Mouse (Mus musculus) forebrain, embryonic 13.5 days (tissue): ENCODE results near the gene Gm6904. TPM values are rescaled to one million over a fixed set of nuclear protein-coding genes. Genes with fewer than 3 reads are reported as not detected.

Experiments
- ATAC-seq: fragments of 200-750 bp; cut with Nextera tagmentation; 2 replicates; pipeline ENCODE4 v1.8.0; 2017
- H3K27ac ChIP-seq: fragments of 300-500 bp; sonication (generic); 2 replicates; pipeline ENCODE4 v1.5.1; 2015; ENCODE audit warnings: inconsistent platforms, mild to moderate bottlenecking, moderate library complexity
- H3K27me3 ChIP-seq: fragments of 300-500 bp; sonication (generic); 2 replicates; pipeline ENCODE4 v1.6.1; 2015; ENCODE audit warnings: mild to moderate bottlenecking, inconsistent platforms
- H3K36me3 ChIP-seq: fragments of 300-500 bp; sonication (generic); 2 replicates; pipeline ENCODE4 v1.6.1; 2015; ENCODE audit warnings: mild to moderate bottlenecking, inconsistent platforms; ENCODE audit not compliant: poor library complexity, severe bottlenecking
- H3K4me1 ChIP-seq: fragments of 300-500 bp; sonication (generic); 2 replicates; pipeline ENCODE4 v1.6.1; 2015; ENCODE audit warnings: inconsistent platforms
- H3K4me2 ChIP-seq: fragments of 300-500 bp; sonication (generic); 2 replicates; pipeline ENCODE4 v1.6.1; 2015; ENCODE audit warnings: inconsistent platforms, mild to moderate bottlenecking, moderate library complexity
- H3K4me3 ChIP-seq: fragments of 300-500 bp; sonication (generic); 2 replicates; pipeline ENCODE4 v1.5.1; 2015; ENCODE audit warnings: mild to moderate bottlenecking, inconsistent platforms
- H3K9ac ChIP-seq: fragments of 300-500 bp; sonication (generic); 2 replicates; pipeline ENCODE4 v1.6.1; 2015; ENCODE audit warnings: mild to moderate bottlenecking, inconsistent platforms
- H3K9me3 ChIP-seq: fragments of 300-500 bp; sonication (generic); replicated peaks from 2 replicates; pipeline ENCODE4 v1.6.1; 2016; ENCODE audit warnings: inconsistent platforms
- WGBS: fragments of 180-500 bp; shearing (Covaris S2); methylation state at CpG from one replicate; pipeline ENCODE4 v1.1.7; 2015; 5-methylcytosine and 5-hydroxymethylcytosine counted together
- polyA plus RNA-seq: library from polyadenylated mRNA; unstranded; fragments of >200 nt; fragmentation: Nextera tagmentation; extraction: Ambion mirVana; gene quantifications from 2 replicates; pipeline ENCODE4 v1.2.1, GENCODE M21; 2015

Gene Gm6904
- polyA plus RNA-seq, 1 experiment from 2014 or later, result not detected

GRCm38 (mm10) chr14:59209003-59209402 is 51.0 kb downstream of the Gm6904 start:
- H3K4me1 ChIP-seq, result peaks cover 50% of the 10 kb centered on the region
- H3K4me3 ChIP-seq, result no peak overlapping the region
- ATAC-seq, result no peak
- H3K27ac ChIP-seq, result no peak overlapping the region
- H3K36me3 ChIP-seq, result peaks cover 34% of the 10 kb centered on the region
- no peak overlapping the region for H3K4me2 ChIP-seq
- H3K27me3 ChIP-seq, result no peaks in the 10 kb centered on the region
- 95% methylated on average over 7 of the region's 7 CpGs for whole genome bisulfite sequencing
- H3K9me3 ChIP-seq, result no peaks in the 10 kb centered on the region
- H3K9ac ChIP-seq, result no peak overlapping the region

GRCm38 (mm10) chr14:59205976-59206583 is 53.9 kb downstream of the Gm6904 start:
- Histone ChIP-seq H3K27me3 (no peaks in the 10 kb centered on the region), H3K9me3 (no peaks in the 10 kb centered on the region), H3K4me2 (peak overlapping the region; percentile 20; the same call in 1 of the 2 replicates), H3K36me3 (peaks cover 12% of the 10 kb centered on the region), H3K27ac (0 out of 2 replicates have a peak overlapping the region, but pooled peaks have one; percentile 32), H3K4me3 (no peak overlapping the region), H3K4me1 (peaks cover 64% of the 10 kb centered on the region), H3K9ac (no peak overlapping the region)
- WGBS, result 39% methylated on average over 10 of the region's 10 CpGs
- ATAC-seq, result no peak

- H3K36me3 ChIP-seq, result peaks cover 7% of the 10 kb centered on the region; the same call in 1 of the 2 replicates
- H3K27me3 ChIP-seq, result no peaks in the 10 kb centered on the region
- H3K4me2 ChIP-seq, result peak overlapping the region; percentile 76
- H3K4me1 ChIP-seq, result peaks cover 67% of the 10 kb centered on the region
- H3K9ac ChIP-seq, result peak overlapping the region; percentile 65
- peak overlapping the region; percentile 27; the same call in 1 of the 2 replicates for H3K27ac ChIP-seq
- peak overlapping the region; percentile 14; the same call in 1 of the 2 replicates for H3K4me3 ChIP-seq
- ATAC-seq, result no peak
- H3K9me3 ChIP-seq, result no peaks in the 10 kb centered on the region
- 26% methylated on average over 7 of the region's 7 CpGs for WGBS
Observed at GRCm38 (mm10) chr14:59205461-59205860, 54.6 kb downstream of the Gm6904 start.

- Histone ChIP-seq H3K4me3 (peak overlapping the region; percentile 84), H3K36me3 (no peaks in the 10 kb centered on the region), H3K9ac (peak overlapping the region; percentile 97), H3K27ac (peak overlapping the region; percentile 96), H3K4me2 (peak overlapping the region; percentile 76), H3K4me1 (peaks cover 44% of the 10 kb centered on the region), H3K9me3 (no peaks in the 10 kb centered on the region), H3K27me3 (no peaks in the 10 kb centered on the region)
- WGBS, result under 1% methylated on average over 21 of the region's 21 CpGs
- no peak for ATAC-seq
Observed at GRCm38 (mm10) chr14:59201604-59202215, 58.3 kb downstream of the Gm6904 start.

GRCm38 (mm10) chr14:59200711-59201603 is 59.1 kb downstream of the Gm6904 start, which contains the start of gene Rcbtb1:
Rcbtb1 (plus strand) TSS chr14:59201209.
- Histone ChIP-seq H3K9ac (peak within 1 kb of the TSS; percentile 97), H3K36me3 (no peaks in the 10 kb centered on the region), H3K27me3 (no peaks in the 10 kb centered on the region), H3K4me3 (peak within 1 kb of the TSS; percentile 84), H3K4me1 (peaks cover 37% of the 10 kb centered on the region), H3K4me2 (peak within 1 kb of the TSS; percentile 76), H3K27ac (peak within 1 kb of the TSS; percentile 96), H3K9me3 (no peaks in the 10 kb centered on the region)
- peak; percentile 97 for ATAC-seq
- WGBS, result under 1% methylated on average over 69 of the region's 96 CpGs

Other genes starting within 250 kb of the Gm6904 start
- gene 1700129C05Rik, start 117.3 kb downstream of the Gm6904 start, polyA plus RNA-seq, result not detected in 2 replicates
- not detected in 2 replicates for gene Gm5142, start 81.5 kb downstream of the Gm6904 start, polyA plus RNA-seq
- 93.9 and 94.8 TPM in 2 replicates for gene Rcbtb1, start 59.0 kb downstream of the Gm6904 start, polyA plus RNA-seq
- gene Phf11a, start 37.3 kb upstream of the Gm6904 start, polyA plus RNA-seq, result not detected in 2 replicates
- gene Phf11b, start 81.1 kb upstream of the Gm6904 start, polyA plus RNA-seq, result 0.15 TPM in 1 of 2 replicates, not detected in the other
- 0.17 TPM in 1 of 2 replicates, not detected in the other for gene Phf11d, start 105.3 kb upstream of the Gm6904 start, polyA plus RNA-seq
- gene Phf11c, start 135.2 kb upstream of the Gm6904 start, polyA plus RNA-seq, result 0.37 and 0.48 TPM in 2 replicates
- 8.7 and 10.7 TPM in 2 replicates for gene Setdb2, start 180.7 kb upstream of the Gm6904 start, polyA plus RNA-seq
- 28.1 and 30.2 TPM in 2 replicates for gene Cab39l, start 180.8 kb upstream of the Gm6904 start, polyA plus RNA-seq